Mouse (Mus musculus) testis, adult 2 months (tissue): ENCODE data around the gene Sun2.

Experiments used
- CTCF ChIP-seq: fragments of 200-500 bp; IDR thresholded peaks from 2 replicates; pipeline ENCODE4 v1.5.1; 2012; ENCODE audit warnings: low read depth, mild to moderate bottlenecking, inconsistent platforms, low read length, moderate library complexity; ENCODE audit not compliant: control insufficient read depth, insufficient read depth, insufficient replicate concordance
- POLR2A ChIP-seq: fragments of 200-500 bp; IDR thresholded peaks from 2 replicates; pipeline ENCODE4 v1.6.1; 2012; ENCODE audit warnings: low read depth, mild to moderate bottlenecking, inconsistent platforms, low read length, moderate library complexity; ENCODE audit not compliant: control insufficient read depth

DNA sequence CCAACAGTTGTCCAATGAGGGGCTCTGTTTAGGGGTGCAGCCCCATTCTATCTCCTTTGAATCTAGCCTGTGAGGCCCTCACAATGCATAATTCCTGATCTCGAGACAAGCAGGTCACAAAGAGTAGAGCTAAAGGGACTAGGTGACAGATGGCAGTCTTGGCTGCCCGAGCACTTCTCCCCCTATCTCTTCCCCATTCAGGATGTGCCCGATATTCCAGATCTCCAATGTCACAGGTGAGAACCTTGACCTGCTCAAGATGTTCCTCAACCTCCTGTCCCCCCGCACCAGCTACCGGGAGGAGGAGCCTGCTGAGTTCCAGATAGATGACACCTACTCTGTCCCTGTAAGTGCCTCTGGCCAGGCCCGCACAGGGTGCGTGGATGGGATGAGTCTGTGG, 26.7 kb downstream of the Sun2 start:
- no peak for TF ChIP-seq CTCF
- TF ChIP-seq POLR2A = no peak
